Mouse (Mus musculus) liver, postnatal 0 days (tissue): ENCODE measurements around the gene Tstd1. TPM values are rescaled to one million over a fixed set of nuclear protein-coding genes. Genes with fewer than 3 reads are reported as not detected.

Source experiments
- ATAC-seq: fragments of 200-750 bp; cut with Nextera tagmentation; 2 replicates; pipeline ENCODE4 v1.8.0; 2017; ENCODE audit warnings: mild to moderate bottlenecking, moderate library complexity
- DNase-seq: peaks from one replicate; pipeline ENCODE4 v3.0.0-alpha.2; 2016
- H3K27ac ChIP-seq: fragments of 300-500 bp; sonication (generic); 2 replicates; pipeline ENCODE4 v1.5.1; 2014; ENCODE audit warnings: antibody characterized with exemption, moderate library complexity, mild to moderate bottlenecking, low read depth
- H3K27me3 ChIP-seq: fragments of 300-500 bp; sonication (generic); 2 replicates; pipeline ENCODE4 v1.6.1; 2014; ENCODE audit warnings: low read length, control low read depth, mixed read lengths; ENCODE audit not compliant: insufficient read depth
- H3K36me3 ChIP-seq: fragments of 300-500 bp; sonication (generic); replicated peaks from 2 replicates; pipeline ENCODE4 v1.6.1; 2014; ENCODE audit warnings: mild to moderate bottlenecking, control low read depth, low read length, moderate library complexity, mixed read lengths; ENCODE audit not compliant: insufficient read depth
- H3K4me1 ChIP-seq: fragments of 300-500 bp; sonication (generic); 2 replicates; pipeline ENCODE4 v1.6.1; 2014; ENCODE audit warnings: antibody characterized with exemption, mild to moderate bottlenecking, control low read depth; ENCODE audit not compliant: insufficient read depth
- H3K4me2 ChIP-seq: fragments of 300-500 bp; sonication (generic); 2 replicates; pipeline ENCODE4 v1.6.1; 2014; ENCODE audit warnings: low read depth, mild to moderate bottlenecking, low read length, moderate library complexity, mixed read lengths
- H3K4me3 ChIP-seq: fragments of 300-500 bp; sonication (generic); 2 replicates; pipeline ENCODE4 v1.5.1; 2014; ENCODE audit warnings: low read depth, low read length
- H3K9ac ChIP-seq: fragments of 300-500 bp; sonication (generic); replicated peaks from 2 replicates; pipeline ENCODE4 v1.6.1; 2014; ENCODE audit warnings: mild to moderate bottlenecking, moderate library complexity
- H3K9me3 ChIP-seq: fragments of 300-500 bp; sonication (generic); 2 replicates; pipeline ENCODE4 v1.6.1; 2016; ENCODE audit warnings: mild to moderate bottlenecking, control low read depth, low read length, mixed read lengths
- CTCF ChIP-seq: sonication (generic); IDR thresholded peaks from 2 replicates; pipeline ENCODE4 v1.5.1; 2016; ENCODE audit warnings: antibody characterized with exemption, low read depth
- EP300 ChIP-seq: IDR thresholded peaks from 2 replicates; pipeline ENCODE4 v1.6.1; 2016; ENCODE audit warnings: antibody characterized with exemption, low read depth, mild to moderate bottlenecking
- WGBS: fragments of 180-500 bp; shearing (Covaris S2); extraction: QIAGEN DNeasy Blood & Tissue Kit; methylation state at CpG from one replicate; pipeline ENCODE4 v1.1.7; 2014; ENCODE audit not compliant: insufficient replicate concordance; 5-methylcytosine and 5-hydroxymethylcytosine counted together
- polyA plus RNA-seq: library from polyadenylated mRNA; unstranded; fragments of >200 nt; fragmentation: Nextera tagmentation; extraction: Ambion mirVana; gene quantifications from 2 replicates; pipeline ENCODE4 v1.2.1, GENCODE M21; 2015

The Tstd1 gene
- polyA plus RNA-seq, 1 experiment from 2014 or later: 36.5 TPM

GRCm38 (mm10) chr1:171442413-171442760 is 23.7 kb downstream of the Tstd1 start:
- no peak for ATAC-seq
- Histone ChIP-seq H3K9me3 (no peaks in the 10 kb centered on the region), H3K4me2 (peak overlapping the region; percentile 64), H3K27ac (peak overlapping the region; percentile 78), H3K36me3 (no peaks in the 10 kb centered on the region), H3K4me1 (peaks cover 20% of the 10 kb centered on the region), H3K4me3 (peak overlapping the region; percentile 21), H3K27me3 (no peaks in the 10 kb centered on the region), H3K9ac (peak overlapping the region; percentile 52)
- no peak for TF ChIP-seq EP300
- DNase-seq: no peak
- 23% methylated on average over 8 of the region's 8 CpGs for WGBS

- Histone ChIP-seq H3K9me3 (no peaks in the 10 kb centered on the region), H3K9ac (no peak overlapping the region), H3K4me3 (no peak overlapping the region), H3K27me3 (no peaks in the 10 kb centered on the region), H3K4me2 (no peak overlapping the region), H3K36me3 (no peaks in the 10 kb centered on the region), H3K4me1 (peaks cover 24% of the 10 kb centered on the region), H3K27ac (no peak overlapping the region)
- 69% methylated on average over 5 of the region's 5 CpGs for WGBS
- ATAC-seq: no peak
- TF ChIP-seq EP300 (no peak), CTCF (no peak)
- DNase-seq: no peak
These were observed 26.4 kb downstream of the Tstd1 start for GRCm38 (mm10) chr1:171445050-171445449.

- no peak overlapping the region for H3K9ac ChIP-seq
- TF ChIP-seq CTCF (no peak), EP300 (no peak)
- H3K27me3 ChIP-seq: no peaks in the 10 kb centered on the region
- H3K27ac ChIP-seq: no peak overlapping the region
- no peak overlapping the region for H3K4me3 ChIP-seq
- H3K4me2 ChIP-seq: no peak overlapping the region
- H3K36me3 ChIP-seq: no peaks in the 10 kb centered on the region
- WGBS: 57% methylated on average over 7 of the region's 7 CpGs
- no peak for ATAC-seq
- no peak for DNase-seq
- peaks cover 17% of the 10 kb centered on the region for H3K4me1 ChIP-seq
- H3K9me3 ChIP-seq: no peaks in the 10 kb centered on the region
These were observed 28.2 kb downstream of the Tstd1 start for GRCm38 (mm10) chr1:171446854-171447253.

DNA sequence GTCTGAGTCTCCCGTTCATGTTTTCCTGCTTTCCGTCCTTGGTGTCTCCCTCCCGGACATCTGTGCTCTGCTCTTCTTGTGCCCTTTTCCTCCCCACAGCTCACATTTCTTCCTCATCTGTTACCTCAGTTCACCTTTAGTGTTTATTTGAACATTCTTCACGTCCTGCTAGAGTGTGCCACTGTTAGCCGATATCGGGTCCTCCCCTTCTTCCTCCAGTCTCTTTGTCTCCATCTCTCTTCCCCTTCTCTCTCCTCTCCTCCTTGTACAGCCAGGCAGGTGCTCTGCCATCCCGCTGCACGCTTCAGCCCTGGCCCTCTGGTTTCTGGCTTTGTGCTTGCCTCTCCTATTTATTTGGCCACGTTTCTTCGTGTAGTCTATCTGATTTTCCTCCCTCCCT is 29.0 kb downstream of the Tstd1 start:
- H3K27ac ChIP-seq: peak overlapping the region; percentile 60; the same call in 1 of the 2 replicates
- DNase-seq (no peak), ATAC-seq (no peak)
- peaks cover 13% of the 10 kb centered on the region for H3K4me1 ChIP-seq
- TF ChIP-seq EP300 (no peak), CTCF (no peak)
- H3K27me3 ChIP-seq: no peaks in the 10 kb centered on the region
- H3K9ac ChIP-seq: no peak overlapping the region; the same call in 1 of the 2 replicates
- no peaks in the 10 kb centered on the region for H3K36me3 ChIP-seq
- peak overlapping the region; percentile 36 for H3K4me2 ChIP-seq
- H3K4me3 ChIP-seq: no peak overlapping the region
- H3K9me3 ChIP-seq: no peaks in the 10 kb centered on the region
- 28% methylated on average over 10 of the region's 10 CpGs for WGBS

- H3K36me3 ChIP-seq: no peaks in the 10 kb centered on the region
- H3K4me1 ChIP-seq: peaks cover 19% of the 10 kb centered on the region
- no peak overlapping the region for H3K9ac ChIP-seq
- no peaks in the 10 kb centered on the region for H3K27me3 ChIP-seq
- TF ChIP-seq EP300 (no peak), CTCF (no peak)
- H3K4me2 ChIP-seq: no peak overlapping the region
- 72% methylated on average over 11 of the region's 11 CpGs for WGBS
- no peaks in the 10 kb centered on the region for H3K9me3 ChIP-seq
- DNase-seq (no peak), ATAC-seq (no peak)
- H3K4me3 ChIP-seq: no peak overlapping the region
- H3K27ac ChIP-seq: no peak overlapping the region
These were observed 31.4 kb downstream of the Tstd1 start for GRCm38 (mm10) chr1:171450062-171450461.

GRCm38 (mm10) chr1:171451001-171451400 is 32.3 kb downstream of the Tstd1 start:
- H3K4me2 ChIP-seq: no peak overlapping the region
- H3K36me3 ChIP-seq: no peaks in the 10 kb centered on the region
- 0 out of 2 replicates have a peak overlapping the region, but pooled peaks have one; percentile 19 for H3K27ac ChIP-seq
- H3K27me3 ChIP-seq: no peaks in the 10 kb centered on the region
- TF ChIP-seq EP300: no peak
- no peak for TF ChIP-seq CTCF
- ATAC-seq (no peak), DNase-seq (no peak)
- H3K4me3 ChIP-seq: no peak overlapping the region
- H3K9ac ChIP-seq: no peak overlapping the region
- H3K9me3 ChIP-seq: no peaks in the 10 kb centered on the region
- peaks cover 19% of the 10 kb centered on the region for H3K4me1 ChIP-seq
- WGBS: 60% methylated on average over 10 of the region's 10 CpGs

DNA sequence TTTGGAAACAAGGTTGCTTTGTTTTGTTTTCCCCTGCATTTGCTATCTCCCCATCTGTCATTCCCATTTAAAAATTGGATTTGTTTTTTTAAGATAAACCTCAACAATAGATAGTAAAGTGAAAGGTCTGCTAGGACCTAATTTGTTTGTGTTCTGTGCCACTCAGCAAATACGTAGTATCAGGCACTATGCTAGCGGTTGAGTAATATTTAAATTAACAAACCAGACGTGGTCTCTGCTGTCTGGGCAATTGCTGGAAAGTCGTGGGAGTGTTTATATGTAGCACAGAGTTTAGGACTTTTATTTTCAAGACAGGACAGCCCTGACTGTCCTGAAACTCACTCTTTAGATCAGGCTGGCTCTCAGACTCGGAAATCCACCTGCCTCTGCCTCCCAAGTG is 33.9 kb downstream of the Tstd1 start:
- TF ChIP-seq CTCF (no peak), EP300 (no peak)
- H3K4me1 ChIP-seq: peaks cover 23% of the 10 kb centered on the region
- DNase-seq: no peak
- H3K4me3 ChIP-seq: no peak overlapping the region
- no peaks in the 10 kb centered on the region for H3K36me3 ChIP-seq
- H3K9me3 ChIP-seq: no peaks in the 10 kb centered on the region
- no peak overlapping the region for H3K9ac ChIP-seq
- H3K27me3 ChIP-seq: no peaks in the 10 kb centered on the region
- WGBS: 36% methylated on average over 5 of the region's 5 CpGs
- H3K27ac ChIP-seq: peak overlapping the region; percentile 88
- H3K4me2 ChIP-seq: no peak overlapping the region
- peak; percentile 77 for ATAC-seq
